Mouse (Mus musculus): ENCODE data around the gene Rsph1.

Gene Rsph1

GRCm38 (mm10) chr17:31258310-31258865, 18.8 kb downstream of the Rsph1 start:
- DNase-seq (ENCODE audit: low read depth, low spot score): no peak

- no peak for DNase-seq (ENCODE audit: low read depth, low spot score)
Observed at GRCm38 (mm10) chr17:31257898-31258297, 19.3 kb downstream of the Rsph1 start.

- no peak for DNase-seq (ENCODE audit: low read depth, low spot score)
Observed at GRCm38 (mm10) chr17:31257149-31257548, 20.0 kb downstream of the Rsph1 start.

GRCm38 (mm10) chr17:31254463-31254931, 22.7 kb downstream of the Rsph1 start:
- peak; percentile 93 for DNase-seq (ENCODE audit: low read depth, low spot score)

GRCm38 (mm10) chr17:31253951-31254350, 23.2 kb downstream of the Rsph1 start:
- DNase-seq (ENCODE audit: low read depth, low spot score): no peak

GRCm38 (mm10) chr17:31247144-31247543, 30.0 kb downstream of the Rsph1 start:
- peak; percentile 95 for DNase-seq (ENCODE audit: low read depth, low spot score)

GRCm38 (mm10) chr17:31245321-31245720, 31.9 kb downstream of the Rsph1 start:
- no peak for DNase-seq (ENCODE audit: low read depth, low spot score)

GRCm38 (mm10) chr17:31242764-31243163, 34.4 kb downstream of the Rsph1 start:
- DNase-seq (ENCODE audit: low read depth, low spot score): peak; percentile 51

- no peak for DNase-seq (ENCODE audit: low read depth, low spot score)
Observed at GRCm38 (mm10) chr17:31241156-31241555, 36.0 kb downstream of the Rsph1 start.

- DNase-seq (ENCODE audit: low read depth, low spot score): no peak
Observed at GRCm38 (mm10) chr17:31238234-31239020, 38.8 kb downstream of the Rsph1 start.

- no peak for DNase-seq (ENCODE audit: low read depth, low spot score)
Observed at GRCm38 (mm10) chr17:31235915-31236314, 41.3 kb downstream of the Rsph1 start.

- DNase-seq (ENCODE audit: low read depth, low spot score): peak; percentile 85
Observed at GRCm38 (mm10) chr17:31232251-31233010, 44.8 kb downstream of the Rsph1 start.

- DNase-seq (ENCODE audit: low read depth, low spot score): no peak
Observed at GRCm38 (mm10) chr17:31231780-31232179, 45.4 kb downstream of the Rsph1 start.

GRCm38 (mm10) chr17:31226931-31227330, 50.3 kb downstream of the Rsph1 start:
- no peak for DNase-seq (ENCODE audit: low read depth, low spot score)

- no peak for DNase-seq (ENCODE audit: low read depth, low spot score)
Observed at GRCm38 (mm10) chr17:31226368-31226767, 50.8 kb downstream of the Rsph1 start.

GRCm38 (mm10) chr17:31224591-31224990, 52.6 kb downstream of the Rsph1 start:
- no peak for DNase-seq (ENCODE audit: low read depth, low spot score)

GRCm38 (mm10) chr17:31223835-31224234, 53.3 kb downstream of the Rsph1 start:
- no peak for DNase-seq (ENCODE audit: low read depth, low spot score)

- DNase-seq (ENCODE audit: low read depth, low spot score): no peak
Observed at GRCm38 (mm10) chr17:31222810-31223310, 54.3 kb downstream of the Rsph1 start.

GRCm38 (mm10) chr17:31216068-31216955, 60.9 kb downstream of the Rsph1 start:
- DNase-seq (ENCODE audit: low read depth, low spot score): no peak

- peak; percentile 89 for DNase-seq (ENCODE audit: low read depth, low spot score)
Observed at GRCm38 (mm10) chr17:31211881-31212280, 65.3 kb downstream of the Rsph1 start.

GRCm38 (mm10) chr17:31210299-31210698, 66.9 kb downstream of the Rsph1 start:
- no peak for DNase-seq (ENCODE audit: low read depth, low spot score)
